Mouse (Mus musculus) embryo, embryonic 11.5 days (tissue): ENCODE measurements around the gene Wdr3.
A peak's percentile ranks its signal among the peaks of the same experiment; 100 is the strongest.

Experiments used
- DNase-seq: peaks from one replicate; pipeline ENCODE4 v3.0.0-alpha.2; 2012; ENCODE audit warnings: low read depth, low spot score

Wdr3 gene

GRCm38 (mm10) chr3:100162315-100163105 is at the start of gene Wdr3, which contains the start of gene Gdap2:
Wdr3 (minus strand) TSS chr3:100162407.
Gdap2 (plus strand) TSS chr3:100162381.
- DNase-seq: peak; percentile 85

GRCm38 (mm10) chr3:100206973-100207372 is 44.8 kb upstream of the Wdr3 start:
- no peak for DNase-seq

GRCm38 (mm10) chr3:100201554-100201953 is 39.3 kb upstream of the Wdr3 start:
- DNase-seq: no peak

GRCm38 (mm10) chr3:100194210-100194609 is 32.0 kb upstream of the Wdr3 start:
- peak; percentile 13 for DNase-seq

- DNase-seq: no peak
Observed at GRCm38 (mm10) chr3:100189861-100190260, 27.7 kb upstream of the Wdr3 start.

- DNase-seq: peak; percentile 64
Observed at GRCm38 (mm10) chr3:100189444-100189843, 27.2 kb upstream of the Wdr3 start.

GRCm38 (mm10) chr3:100180471-100180870 is 18.3 kb upstream of the Wdr3 start:
- no peak for DNase-seq

- no peak for DNase-seq
Observed at GRCm38 (mm10) chr3:100176031-100176430, 13.8 kb upstream of the Wdr3 start.

GRCm38 (mm10) chr3:100164991-100165390 is 2.8 kb upstream of the Wdr3 start:
- DNase-seq: no peak

- no peak for DNase-seq
Observed at GRCm38 (mm10) chr3:100163556-100163955, 1.3 kb upstream of the Wdr3 start.

GRCm38 (mm10) chr3:100161665-100162314 is 417 bp downstream of the Wdr3 start:
- DNase-seq: no peak

- DNase-seq: no peak
Observed at GRCm38 (mm10) chr3:100160682-100161445, 1.3 kb downstream of the Wdr3 start.

- no peak for DNase-seq
Observed at GRCm38 (mm10) chr3:100122445-100122844, 39.8 kb downstream of the Wdr3 start.

- no peak for DNase-seq
Observed at GRCm38 (mm10) chr3:100121961-100122360, 40.2 kb downstream of the Wdr3 start.

- DNase-seq: no peak
Observed at GRCm38 (mm10) chr3:100118681-100119080, 43.5 kb downstream of the Wdr3 start.

GRCm38 (mm10) chr3:100106736-100107135 is 55.5 kb downstream of the Wdr3 start:
- no peak for DNase-seq

GRCm38 (mm10) chr3:100102386-100103092 is 59.7 kb downstream of the Wdr3 start:
- DNase-seq: no peak
